Mouse (Mus musculus): ENCODE measurements around the gene Gpha2. TPM values are rescaled to one million over a fixed set of nuclear protein-coding genes. Genes with fewer than 3 reads are reported as not detected.
A peak's percentile ranks its signal among the peaks of the same experiment; 100 is the strongest.

The Gpha2 gene
- 0.14 TPM in 1 of 2 replicates, not detected in the other for total RNA-seq (2017)

GRCm38 (mm10) chr19:6226135-6226534 is at the start of gene Gpha2:
Gene Gpha2 (plus strand): TSS chr19:6226380.
- ATAC-seq (replicated peaks; ENCODE audit: low read depth, poor library complexity, severe bottlenecking), result 0 out of 2 replicates have a peak, but pooled peaks have one; percentile 19

- ATAC-seq (replicated peaks; ENCODE audit: low read depth, poor library complexity, severe bottlenecking), result no peak
These were observed 47.4 kb upstream of the Gpha2 start for GRCm38 (mm10) chr19:6178775-6179174.

GRCm38 (mm10) chr19:6181629-6182028 is 44.6 kb upstream of the Gpha2 start:
- ATAC-seq (replicated peaks; ENCODE audit: low read depth, poor library complexity, severe bottlenecking), result 0 out of 2 replicates have a peak, but pooled peaks have one; percentile 45

GRCm38 (mm10) chr19:6182534-6182933 is 43.6 kb upstream of the Gpha2 start:
- peak; percentile 29; the same call in 1 of the 2 replicates for ATAC-seq (replicated peaks; ENCODE audit: low read depth, poor library complexity, severe bottlenecking)

- no peak for ATAC-seq (replicated peaks; ENCODE audit: low read depth, poor library complexity, severe bottlenecking)
These were observed 42.0 kb upstream of the Gpha2 start, which contains the start of gene Majin for GRCm38 (mm10) chr19:6184131-6184530. Gene Majin (plus strand): TSS chr19:6184388.

- ATAC-seq (replicated peaks; ENCODE audit: low read depth, poor library complexity, severe bottlenecking), result no peak
These were observed 21.9 kb upstream of the Gpha2 start for GRCm38 (mm10) chr19:6204265-6204664.

- ATAC-seq (replicated peaks; ENCODE audit: low read depth, poor library complexity, severe bottlenecking), result no peak
These were observed 19.5 kb upstream of the Gpha2 start for GRCm38 (mm10) chr19:6206716-6207115.

- ATAC-seq (replicated peaks; ENCODE audit: low read depth, poor library complexity, severe bottlenecking), result no peak
These were observed 10.0 kb upstream of the Gpha2 start for GRCm38 (mm10) chr19:6216046-6216705.

GRCm38 (mm10) chr19:6218606-6219005 is 7.6 kb upstream of the Gpha2 start:
- ATAC-seq (replicated peaks; ENCODE audit: low read depth, poor library complexity, severe bottlenecking), result no peak

GRCm38 (mm10) chr19:6226763-6227162 is 583 bp downstream of the Gpha2 start:
- no peak for ATAC-seq (replicated peaks; ENCODE audit: low read depth, poor library complexity, severe bottlenecking)

- ATAC-seq (replicated peaks; ENCODE audit: low read depth, poor library complexity, severe bottlenecking), result no peak
These were observed 1.7 kb downstream of the Gpha2 start for GRCm38 (mm10) chr19:6227864-6228263.

GRCm38 (mm10) chr19:6230411-6230810 is 4.2 kb downstream of the Gpha2 start:
- ATAC-seq (replicated peaks; ENCODE audit: low read depth, poor library complexity, severe bottlenecking), result no peak

- no peak for ATAC-seq (replicated peaks; ENCODE audit: low read depth, poor library complexity, severe bottlenecking)
These were observed 4.9 kb downstream of the Gpha2 start for GRCm38 (mm10) chr19:6231036-6231435.

- no peak for ATAC-seq (replicated peaks; ENCODE audit: low read depth, poor library complexity, severe bottlenecking)
These were observed 7.5 kb downstream of the Gpha2 start for GRCm38 (mm10) chr19:6233647-6234046.

GRCm38 (mm10) chr19:6234337-6235083 is 8.3 kb downstream of the Gpha2 start:
- no peak for ATAC-seq (replicated peaks; ENCODE audit: low read depth, poor library complexity, severe bottlenecking)

GRCm38 (mm10) chr19:6235084-6236052 is 9.2 kb downstream of the Gpha2 start, which contains the start of gene Ppp2r5b:
Gene Ppp2r5b (minus strand): TSS chr19:6235872.
- peak; percentile 78 for ATAC-seq (replicated peaks; ENCODE audit: low read depth, poor library complexity, severe bottlenecking)

- ATAC-seq (replicated peaks; ENCODE audit: low read depth, poor library complexity, severe bottlenecking), result peak; percentile 92
These were observed 9.9 kb downstream of the Gpha2 start for GRCm38 (mm10) chr19:6236053-6236441.

GRCm38 (mm10) chr19:6236842-6237241 is 10.7 kb downstream of the Gpha2 start:
- no peak for ATAC-seq (replicated peaks; ENCODE audit: low read depth, poor library complexity, severe bottlenecking)

- no peak for ATAC-seq (replicated peaks; ENCODE audit: low read depth, poor library complexity, severe bottlenecking)
These were observed 12.6 kb downstream of the Gpha2 start for GRCm38 (mm10) chr19:6238740-6239139.

- no peak for ATAC-seq (replicated peaks; ENCODE audit: low read depth, poor library complexity, severe bottlenecking)
These were observed 14.0 kb downstream of the Gpha2 start for GRCm38 (mm10) chr19:6240136-6240535.
